ENCODE assay signal across 19 mouse cellular contexts in the genomic region with DNA sequence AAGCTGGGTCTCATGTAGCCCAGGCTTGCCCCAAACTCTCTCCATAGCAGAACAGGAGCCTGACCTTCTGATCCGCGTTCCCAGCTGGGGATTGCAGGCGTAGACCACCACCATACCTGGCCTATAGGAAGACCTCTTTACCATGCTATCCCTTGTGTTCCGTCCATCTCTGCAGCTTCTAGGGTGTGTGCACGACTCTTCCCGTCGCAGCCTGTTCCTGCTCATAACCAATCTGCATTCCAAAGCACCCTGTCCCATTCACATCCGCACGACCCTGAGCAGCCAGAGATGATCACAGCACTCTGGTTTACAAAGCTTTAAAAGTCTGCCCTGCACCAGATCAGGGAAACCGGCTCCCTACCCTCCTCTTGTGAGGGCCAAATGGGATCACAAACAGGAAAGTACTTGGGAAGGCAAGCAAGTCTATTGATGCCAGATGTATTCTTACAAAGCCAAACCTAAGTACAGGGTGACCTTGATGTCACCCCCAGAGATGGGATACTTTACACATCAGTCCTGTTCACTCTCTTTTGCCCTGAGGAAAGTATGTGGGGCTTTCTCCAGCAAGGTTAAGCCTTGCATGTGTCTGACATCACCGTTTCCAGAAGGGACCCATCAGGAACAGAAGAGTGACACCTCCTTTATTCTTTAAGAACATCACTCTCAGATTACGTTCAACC. TPM values are rescaled to one million over a fixed set of nuclear protein-coding genes. Genes with fewer than 3 reads are reported as not detected.
DNase-seq lines count a peak whose midpoint lies in the region; ATAC-seq and TF ChIP-seq lines count a peak whose summit lies in the region.
"Had no signal": no experiment of that assay in that cellular context is flagged by ENCODE, and none has a peak within 500 bp of the region (broad histone marks: within the 10 kb centered on the region; RNA-seq: fewer than 3 reads in every experiment).

No protein-coding gene starts in this region.

- no peak overlapping the region for H3K4me3 ChIP-seq in midbrain, embryonic 11.5 days (ENCODE audit: low read depth, low read length)
- no peak overlapping the region for H3K4me3 ChIP-seq in midbrain, postnatal 0 days (ENCODE audit: low read depth, low read length)
- H3K4me3 ChIP-seq in embryonic facial prominence, embryonic 14.5 days (ENCODE audit: low read depth, low read length): no peak overlapping the region
- no peak overlapping the region for H3K4me3 ChIP-seq in neural tube, embryonic 11.5 days (ENCODE audit: low read depth, low read length)
- H3K4me3 ChIP-seq in forebrain, embryonic 11.5 days (ENCODE audit: low read depth, low read length): no peak overlapping the region
- H3K4me3 ChIP-seq: forebrain, embryonic 13.5 days; heart, embryonic 13.5 days; hindbrain, embryonic 13.5 days had no signal

- H3K9ac ChIP-seq in midbrain, embryonic 11.5 days (ENCODE audit: low read length): no peak overlapping the region
- H3K9ac ChIP-seq in midbrain, postnatal 0 days (replicated peaks; ENCODE audit: low read length, poor library complexity, severe bottlenecking): no peak overlapping the region
- H3K9ac ChIP-seq in embryonic facial prominence, embryonic 14.5 days (ENCODE audit: low read depth, low read length): no peak overlapping the region
- no peak overlapping the region for H3K9ac ChIP-seq in neural tube, embryonic 11.5 days (ENCODE audit: low read length)
- no peak overlapping the region for H3K9ac ChIP-seq in forebrain, embryonic 11.5 days (ENCODE audit: low read length)
- H3K9ac ChIP-seq: forebrain, embryonic 13.5 days; heart, embryonic 13.5 days; hindbrain, embryonic 13.5 days had no signal

- no peak overlapping the region for H3K27ac ChIP-seq in midbrain, embryonic 11.5 days (ENCODE audit: low read depth, low read length)
- H3K27ac ChIP-seq in midbrain, postnatal 0 days (ENCODE audit: low read depth, low read length): no peak overlapping the region
- H3K27ac ChIP-seq in embryonic facial prominence, embryonic 14.5 days (replicated peaks; ENCODE audit: low read depth, low read length): peak overlapping the region; percentile 17; the same call in 1 of the 2 replicates
- 0 out of 2 replicates have a peak overlapping the region, but pooled peaks have one; percentile 44 for H3K27ac ChIP-seq in neural tube, embryonic 11.5 days (ENCODE audit: low read depth, low read length)
- no peak overlapping the region for H3K27ac ChIP-seq in forebrain, embryonic 11.5 days (ENCODE audit: low read depth, low read length)
- H3K27ac ChIP-seq: forebrain, embryonic 13.5 days; heart, embryonic 13.5 days; hindbrain, embryonic 13.5 days had no signal

- H3K4me1 ChIP-seq in midbrain, embryonic 11.5 days (ENCODE audit: control insufficient read depth, insufficient read depth, low read length): no peaks in the 10 kb centered on the region
- no peaks in the 10 kb centered on the region for H3K4me1 ChIP-seq in midbrain, postnatal 0 days (ENCODE audit: insufficient read depth, low read length)
- H3K4me1 ChIP-seq in embryonic facial prominence, embryonic 14.5 days (ENCODE audit: control insufficient read depth, insufficient read depth, low read length): peaks cover 30% of the 10 kb centered on the region
- no peaks in the 10 kb centered on the region; the same call in 1 of the 2 replicates for H3K4me1 ChIP-seq in neural tube, embryonic 11.5 days (ENCODE audit: control insufficient read depth, insufficient read depth, low read length)
- no peaks in the 10 kb centered on the region for H3K4me1 ChIP-seq in forebrain, embryonic 11.5 days (replicated peaks; ENCODE audit: control insufficient read depth, insufficient read depth, low read length)
- H3K4me1 ChIP-seq: forebrain, embryonic 13.5 days; hindbrain, embryonic 13.5 days had no signal

- H3K27me3 ChIP-seq in midbrain, embryonic 11.5 days (ENCODE audit: control insufficient read depth, insufficient read depth, low read length): no peaks in the 10 kb centered on the region
- no peaks in the 10 kb centered on the region for H3K27me3 ChIP-seq in midbrain, postnatal 0 days (ENCODE audit: insufficient read depth, low read length)
- no peaks in the 10 kb centered on the region for H3K27me3 ChIP-seq in embryonic facial prominence, embryonic 14.5 days (replicated peaks; ENCODE audit: control insufficient read depth, insufficient read depth, low read length)
- no peaks in the 10 kb centered on the region for H3K27me3 ChIP-seq in neural tube, embryonic 11.5 days (ENCODE audit: control insufficient read depth, insufficient read depth, low read length)
- no peaks in the 10 kb centered on the region for H3K27me3 ChIP-seq in forebrain, embryonic 11.5 days (ENCODE audit: control insufficient read depth, insufficient read depth, low read length)
- H3K27me3 ChIP-seq: forebrain, embryonic 13.5 days; heart, embryonic 13.5 days; hindbrain, embryonic 13.5 days had no signal

- TF ChIP-seq CTCF in midbrain, postnatal 0 days (IDR thresholded peaks at IDR 0.05): no peak

- H3K36me3 ChIP-seq in midbrain, embryonic 11.5 days (ENCODE audit: control insufficient read depth, insufficient read depth, low read length): no peaks in the 10 kb centered on the region
- no peaks in the 10 kb centered on the region for H3K36me3 ChIP-seq in midbrain, postnatal 0 days (ENCODE audit: insufficient read depth, low read length)
- no peaks in the 10 kb centered on the region for H3K36me3 ChIP-seq in embryonic facial prominence, embryonic 14.5 days (ENCODE audit: control insufficient read depth, insufficient read depth, low read length)
- no peaks in the 10 kb centered on the region for H3K36me3 ChIP-seq in neural tube, embryonic 11.5 days (ENCODE audit: control insufficient read depth, insufficient read depth, low read length)
- H3K36me3 ChIP-seq in forebrain, embryonic 11.5 days (ENCODE audit: control insufficient read depth, insufficient read depth, low read length): no peaks in the 10 kb centered on the region
- H3K36me3 ChIP-seq: heart, embryonic 13.5 days; hindbrain, embryonic 13.5 days had no signal

- WGBS in midbrain, embryonic 11.5 days: 74% methylated on average over 12 of the region's 12 CpGs
- 85% methylated on average over 12 of the region's 12 CpGs for WGBS in midbrain, postnatal 0 days
- WGBS in embryonic facial prominence, embryonic 14.5 days: 35% methylated on average over 12 of the region's 12 CpGs
- WGBS in neural tube, embryonic 11.5 days: 67% methylated on average over 12 of the region's 12 CpGs
- WGBS in forebrain, embryonic 11.5 days: 78% methylated on average over 12 of the region's 12 CpGs

- H3K4me2 ChIP-seq in midbrain, embryonic 11.5 days: no peak overlapping the region
- H3K4me2 ChIP-seq in midbrain, postnatal 0 days (ENCODE audit: low read depth, low read length, poor library complexity, severe bottlenecking): no peak overlapping the region
- H3K4me2 ChIP-seq in embryonic facial prominence, embryonic 14.5 days (ENCODE audit: low read depth, low read length): no peak overlapping the region
- H3K4me2 ChIP-seq in neural tube, embryonic 11.5 days (ENCODE audit: low read depth): no peak overlapping the region
- no peak overlapping the region for H3K4me2 ChIP-seq in forebrain, embryonic 11.5 days (ENCODE audit: low read depth, low read length, severe bottlenecking)
- H3K4me2 ChIP-seq: forebrain, embryonic 13.5 days; heart, embryonic 13.5 days; hindbrain, embryonic 13.5 days had no signal

- peak; percentile 61 for DNase-seq in midbrain, embryonic 11.5 days (ENCODE audit: low spot score, missing footprints)
- no peak for DNase-seq in midbrain, postnatal 0 days (ENCODE audit: low spot score)
- peak; percentile 55 for DNase-seq in embryo, embryonic 10 days (ENCODE audit: low spot score)
- no peak for DNase-seq in embryonic facial prominence, embryonic 14.5 days (ENCODE audit: low spot score)
- no peak for DNase-seq in neural tube, embryonic 11.5 days (ENCODE audit: low spot score)
- DNase-seq in forebrain, embryonic 11.5 days (ENCODE audit: low spot score): no peak
- no peak for DNase-seq in thymus, postnatal 4 days
- DNase-seq: cerebellum, adult 11 months; gastrocnemius, postnatal 14 days; kidney, adult 18-20 months; kidney, postnatal 4 days; liver; lung, adult 2 months; right cerebral cortex, postnatal 4 days; thymus, postnatal 25 days had no signal

- ATAC-seq in midbrain, embryonic 11.5 days (ENCODE audit: low FRiP score): no peak
- ATAC-seq in midbrain, postnatal 0 days (ENCODE audit: low FRiP score): no peak
- ATAC-seq in embryonic facial prominence, embryonic 14.5 days (ENCODE audit: low read depth): peak; percentile 20
- ATAC-seq in neural tube, embryonic 11.5 days (ENCODE audit: insufficient read depth, low FRiP score, low TSS enrichment): no peak
- ATAC-seq in forebrain, embryonic 11.5 days (replicated peaks; ENCODE audit: low FRiP score): no peak
- ATAC-seq in activated CD4-positive, CD25-positive, alpha-beta regulatory T cell, adult 4 months: no peak
- ATAC-seq: forebrain, embryonic 13.5 days had no signal

- H3K9me3 ChIP-seq in midbrain, embryonic 11.5 days (ENCODE audit: control insufficient read depth, low read length): no peaks in the 10 kb centered on the region
- H3K9me3 ChIP-seq in midbrain, postnatal 0 days (ENCODE audit: low read length): no peaks in the 10 kb centered on the region
- no peaks in the 10 kb centered on the region for H3K9me3 ChIP-seq in embryonic facial prominence, embryonic 14.5 days (ENCODE audit: control insufficient read depth, low read length)
- no peaks in the 10 kb centered on the region for H3K9me3 ChIP-seq in neural tube, embryonic 11.5 days (ENCODE audit: control insufficient read depth, low read length)
- H3K9me3 ChIP-seq in forebrain, embryonic 11.5 days (ENCODE audit: control insufficient read depth, low read length): no peaks in the 10 kb centered on the region
- H3K9me3 ChIP-seq: forebrain, embryonic 13.5 days; heart, embryonic 13.5 days; hindbrain, embryonic 13.5 days had no signal

RNA-seq across cellular contexts. Expression of a gene that starts 24.4 kb away (rescaled TPM):
- 148 and 150 TPM in 2 replicates for polyA plus RNA-seq in midbrain, embryonic 11.5 days (2014; fragmentation: Nextera tagmentation; extraction: Ambion mirVana)
- total RNA-seq in midbrain, postnatal 0 days (2014; rRNA removed): 74.8 and 91.0 TPM in 2 replicates
- polyA plus RNA-seq in midbrain, postnatal 0 days (2015; fragmentation: Nextera tagmentation; extraction: Ambion mirVana): 108 and 110 TPM in 2 replicates
- polyA plus RNA-seq in embryonic facial prominence, embryonic 14.5 days (2014; fragmentation: Nextera tagmentation; extraction: Ambion mirVana): 148 and 169 TPM in 2 replicates
- 168 and 170 TPM in 2 replicates for polyA plus RNA-seq in neural tube, embryonic 11.5 days (2014; fragmentation: Nextera tagmentation; extraction: Ambion mirVana)
- 150 and 168 TPM in 2 replicates for polyA plus RNA-seq in forebrain, embryonic 11.5 days (2014; fragmentation: Nextera tagmentation; extraction: Ambion mirVana)
- 10 to 100 TPM; 56.2 to 64.9 TPM for polyA plus RNA-seq in activated CD4-positive, CD25-positive, alpha-beta regulatory T cell, adult 4 months (2017; shearing (Covaris generic))

Comparison
In these comparisons a context has a peak if more than half of its experiments do, and no peak if none do; other contexts are left out.
1. DNase-seq: peak in midbrain, embryonic 11.5 days (single experiment) and embryo, embryonic 10 days (single experiment); none in midbrain, postnatal 0 days (single experiment), embryonic facial prominence, embryonic 14.5 days (single experiment), neural tube, embryonic 11.5 days (single experiment), forebrain, embryonic 11.5 days (single experiment) and thymus, postnatal 4 days (single experiment).
2. H3K27ac ChIP-seq: peak in embryonic facial prominence, embryonic 14.5 days (single experiment) and neural tube, embryonic 11.5 days (single experiment); none in midbrain, embryonic 11.5 days (single experiment), midbrain, postnatal 0 days (single experiment) and forebrain, embryonic 11.5 days (single experiment).